Mouse (Mus musculus): ENCODE measurements around the gene Unc50. TPM values are rescaled to one million over a fixed set of nuclear protein-coding genes. Genes with fewer than 3 reads are reported as not detected.
A peak's percentile ranks its signal among the peaks of the same experiment; 100 is the strongest.

The Unc50 gene
- polyA plus RNA-seq, 1 experiment = 33.1 TPM

DNA sequence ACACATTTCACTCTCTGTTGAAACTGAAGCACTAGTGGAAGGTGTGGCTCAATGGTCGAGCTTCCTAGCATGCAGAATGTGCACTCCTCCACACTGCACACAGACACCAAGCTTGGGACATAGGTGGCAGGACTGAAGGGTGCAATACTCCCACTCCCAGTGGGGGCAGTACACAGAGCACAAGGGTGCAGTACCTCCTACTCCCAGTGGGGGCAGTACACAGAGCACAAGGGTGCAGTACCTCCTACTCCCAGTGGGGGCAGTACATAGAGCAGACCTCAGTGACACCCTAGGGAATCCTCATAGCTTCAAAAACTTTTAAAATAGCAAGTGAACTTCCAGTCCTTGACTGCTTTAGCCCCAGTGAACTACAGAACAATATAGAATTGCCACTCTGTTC lies 10.5 kb upstream of the Unc50 start:
- H3K36me3 ChIP-seq (ENCODE audit: control insufficient read depth, insufficient read depth) = peaks cover 44% of the 10 kb centered on the region
- peaks cover 13% of the 10 kb centered on the region for H3K79me2 ChIP-seq (ENCODE audit: control insufficient read depth, insufficient read depth)
- TF ChIP-seq MYOD1 (IDR thresholded peaks at IDR 0.05; ENCODE audit: control insufficient read depth in 1 of 3, insufficient read length in 2 of 3, low read depth in 2 of 3) (no peak), MAX (IDR thresholded peaks at IDR 0.05; ENCODE audit: low read depth) (no peak), E2F4 (IDR thresholded peaks at IDR 0.05; ENCODE audit: insufficient read depth) (no peak), TCF3 (IDR thresholded peaks at IDR 0.05; ENCODE audit: insufficient read length, low read depth) (no peak), CEBPB (IDR thresholded peaks at IDR 0.05; ENCODE audit: insufficient read depth, poor library complexity, severe bottlenecking) (no peak), POLR2A (IDR thresholded peaks at IDR 0.05; ENCODE audit: insufficient read length, low read depth) (no peak), TCF12 (IDR thresholded peaks at IDR 0.05; ENCODE audit: insufficient read depth, poor library complexity, severe bottlenecking) (no peak), SRF (IDR thresholded peaks at IDR 0.05; ENCODE audit: control insufficient read depth, insufficient read length, low read depth) (no peak), REST (IDR thresholded peaks at IDR 0.05; ENCODE audit: insufficient read depth, insufficient read length) (no peak)
- H3K4me2 ChIP-seq (ENCODE audit: low read depth) = no peak overlapping the region
- no peak overlapping the region for H3K4me3 ChIP-seq
- no peak overlapping the region for H3ac ChIP-seq (ENCODE audit: control insufficient read depth, insufficient read length)
- H3K27me3 ChIP-seq (ENCODE audit: control insufficient read depth, insufficient read depth, insufficient read length) = no peaks in the 10 kb centered on the region

GRCm38 (mm10) chr1:37427144-37427875 lies 2.6 kb upstream of the Unc50 start:
- no peak for TF ChIP-seq MAX (IDR thresholded peaks at IDR 0.05; ENCODE audit: low read depth)
- no peak for TF ChIP-seq MYOG (IDR thresholded peaks at IDR 0.05; ENCODE audit: control insufficient read depth in 1 of 3, insufficient read depth in 1 of 3, insufficient read length in 2 of 3, low read depth in 2 of 3)
- TF ChIP-seq CEBPB (IDR thresholded peaks at IDR 0.05; ENCODE audit: insufficient read depth, poor library complexity, severe bottlenecking) = no peak
- no peak for TF ChIP-seq E2F4 (IDR thresholded peaks at IDR 0.05; ENCODE audit: insufficient read depth)
- no peak for TF ChIP-seq TCF12 (IDR thresholded peaks at IDR 0.05; ENCODE audit: insufficient read depth, poor library complexity, severe bottlenecking)
- TF ChIP-seq POLR2AphosphoS2 (IDR thresholded peaks at IDR 0.05; ENCODE audit: insufficient read length, low read depth) = no peak
- TF ChIP-seq MYOD1 (IDR thresholded peaks at IDR 0.05; ENCODE audit: control insufficient read depth in 1 of 3, insufficient read length in 2 of 3, low read depth in 2 of 3) = no peak
- TF ChIP-seq TCF3 (IDR thresholded peaks at IDR 0.05; ENCODE audit: insufficient read length, low read depth) = no peak
- peaks cover 53% of the 10 kb centered on the region for H3K79me2 ChIP-seq (ENCODE audit: control insufficient read depth, insufficient read depth)
- H3K36me3 ChIP-seq (ENCODE audit: control insufficient read depth, insufficient read depth) = peaks cover 18% of the 10 kb centered on the region
- H3K27me3 ChIP-seq (ENCODE audit: control insufficient read depth, insufficient read depth, insufficient read length) = no peaks in the 10 kb centered on the region
- no peak overlapping the region for H3K4me3 ChIP-seq
- H3ac ChIP-seq (ENCODE audit: control insufficient read depth, insufficient read length) = no peak overlapping the region
- H3K4me2 ChIP-seq (ENCODE audit: low read depth) = no peak overlapping the region

GRCm38 (mm10) chr1:37428911-37429310 lies 1.0 kb upstream of the Unc50 start:
- Histone ChIP-seq H3K79me2 (ENCODE audit: control insufficient read depth, insufficient read depth) (peaks cover 50% of the 10 kb centered on the region), H3ac (ENCODE audit: control insufficient read depth, insufficient read length) (peak overlapping the region; percentile 70), H3K4me3 (peak overlapping the region; percentile 84), H3K27me3 (ENCODE audit: control insufficient read depth, insufficient read depth, insufficient read length) (no peaks in the 10 kb centered on the region), H3K36me3 (ENCODE audit: control insufficient read depth, insufficient read depth) (peaks cover 19% of the 10 kb centered on the region), H3K4me2 (ENCODE audit: low read depth) (peak overlapping the region; percentile 86)
- no peak for TF ChIP-seq REST (IDR thresholded peaks at IDR 0.05; ENCODE audit: insufficient read depth, insufficient read length)
- TF ChIP-seq MYOD1 (IDR thresholded peaks at IDR 0.05; ENCODE audit: control insufficient read depth in 1 of 3, insufficient read length in 2 of 3, low read depth in 2 of 3) = no peak
- TF ChIP-seq SRF (IDR thresholded peaks at IDR 0.05; ENCODE audit: control insufficient read depth, insufficient read length, low read depth) = no peak

DNA sequence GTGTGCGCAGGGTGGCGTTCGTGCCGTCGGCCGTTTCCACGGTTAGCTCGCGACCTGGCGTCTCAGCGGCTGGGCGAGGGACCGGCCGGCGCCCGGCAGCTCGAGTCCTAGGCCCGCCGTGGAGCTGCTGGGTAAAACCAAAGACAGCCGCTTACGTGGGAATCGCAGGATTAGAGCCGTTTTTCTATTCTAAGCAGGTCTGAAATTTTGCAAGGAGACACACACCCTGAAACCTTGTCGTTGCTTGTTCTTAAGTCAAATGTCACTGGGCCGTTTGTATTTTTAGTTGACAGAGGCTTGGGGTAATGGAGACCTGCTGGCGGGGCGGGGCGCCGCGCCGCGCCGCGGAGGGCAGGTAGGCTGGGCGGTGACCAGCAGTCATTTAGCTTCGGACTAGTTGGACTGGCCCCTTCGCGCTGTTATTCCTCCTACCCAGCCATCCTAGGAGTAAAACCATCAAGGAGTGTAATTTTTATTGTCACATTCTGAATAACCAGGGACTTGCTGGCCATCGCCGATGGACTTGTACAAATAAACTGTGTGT lies 430 bp downstream of the Unc50 start:
- Histone ChIP-seq H3K4me3 (peak overlapping the region; percentile 84), H3K4me2 (ENCODE audit: low read depth) (peak overlapping the region; percentile 94), H3K36me3 (ENCODE audit: control insufficient read depth, insufficient read depth) (peaks cover 12% of the 10 kb centered on the region), H3K27me3 (ENCODE audit: control insufficient read depth, insufficient read depth, insufficient read length) (no peaks in the 10 kb centered on the region), H3ac (ENCODE audit: control insufficient read depth, insufficient read length) (peak overlapping the region; percentile 70), H3K79me2 (ENCODE audit: control insufficient read depth, insufficient read depth) (peaks cover 45% of the 10 kb centered on the region)
- no peak for TF ChIP-seq POLR2A (IDR thresholded peaks at IDR 0.05; ENCODE audit: insufficient read length, low read depth)
- TF ChIP-seq USF1 (IDR thresholded peaks at IDR 0.05; ENCODE audit: low read depth) = no peak
- no peak for TF ChIP-seq MYOG (IDR thresholded peaks at IDR 0.05; ENCODE audit: control insufficient read depth in 1 of 3, insufficient read depth in 1 of 3, insufficient read length in 2 of 3, low read depth in 2 of 3)
- TF ChIP-seq MAX (IDR thresholded peaks at IDR 0.05; ENCODE audit: low read depth) = no peak
- no peak for TF ChIP-seq SRF (IDR thresholded peaks at IDR 0.05; ENCODE audit: control insufficient read depth, insufficient read length, low read depth)
- TF ChIP-seq REST (IDR thresholded peaks at IDR 0.05; ENCODE audit: insufficient read depth, insufficient read length) = no peak
- TF ChIP-seq TCF12 (IDR thresholded peaks at IDR 0.05; ENCODE audit: insufficient read depth, poor library complexity, severe bottlenecking) = no peak
- TF ChIP-seq CEBPB (IDR thresholded peaks at IDR 0.05; ENCODE audit: insufficient read depth, poor library complexity, severe bottlenecking) = no peak
- no peak for TF ChIP-seq MYOD1 (IDR thresholded peaks at IDR 0.05; ENCODE audit: control insufficient read depth in 1 of 3, insufficient read length in 2 of 3, low read depth in 2 of 3)
- TF ChIP-seq TCF3 (IDR thresholded peaks at IDR 0.05; ENCODE audit: insufficient read length, low read depth) = no peak
- no peak for TF ChIP-seq E2F4 (IDR thresholded peaks at IDR 0.05; ENCODE audit: insufficient read depth)
- no peak for TF ChIP-seq POLR2AphosphoS2 (IDR thresholded peaks at IDR 0.05; ENCODE audit: insufficient read length, low read depth)

DNA sequence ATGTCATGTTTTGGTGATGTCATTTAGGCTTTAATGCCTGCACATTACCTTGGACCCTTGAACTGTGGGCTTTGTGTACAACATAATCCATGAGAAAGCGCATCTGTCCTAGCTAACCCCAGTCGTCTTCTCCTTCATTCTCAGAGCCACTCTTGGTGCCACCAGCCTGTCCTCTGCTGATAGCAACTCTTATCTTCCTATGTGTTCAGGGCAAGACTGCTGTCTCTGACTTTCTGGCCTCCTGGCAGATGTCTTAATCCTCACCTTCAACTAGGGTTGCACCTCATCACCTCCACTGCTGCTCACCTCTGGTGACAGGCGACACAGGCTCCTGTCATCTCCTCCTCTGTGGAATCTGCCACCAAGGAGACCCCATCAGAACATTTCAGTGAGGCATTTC lies 6.5 kb downstream of the Unc50 start:
- H3K27me3 ChIP-seq (ENCODE audit: control insufficient read depth, insufficient read depth, insufficient read length) = no peaks in the 10 kb centered on the region
- no peak overlapping the region for H3K4me3 ChIP-seq
- H3K36me3 ChIP-seq (ENCODE audit: control insufficient read depth, insufficient read depth) = peaks cover 36% of the 10 kb centered on the region
- peaks cover 12% of the 10 kb centered on the region for H3K79me2 ChIP-seq (ENCODE audit: control insufficient read depth, insufficient read depth)
- H3K4me2 ChIP-seq (ENCODE audit: low read depth) = no peak overlapping the region
- TF ChIP-seq USF1 (IDR thresholded peaks at IDR 0.05; ENCODE audit: low read depth) = no peak
- TF ChIP-seq POLR2A (IDR thresholded peaks at IDR 0.05; ENCODE audit: insufficient read length, low read depth) = no peak
- TF ChIP-seq SRF (IDR thresholded peaks at IDR 0.05; ENCODE audit: control insufficient read depth, insufficient read length, low read depth) = no peak
- TF ChIP-seq TCF3 (IDR thresholded peaks at IDR 0.05; ENCODE audit: insufficient read length, low read depth) = no peak
- no peak for TF ChIP-seq REST (IDR thresholded peaks at IDR 0.05; ENCODE audit: insufficient read depth, insufficient read length)
- no peak for TF ChIP-seq MYOD1 (IDR thresholded peaks at IDR 0.05; ENCODE audit: control insufficient read depth in 1 of 3, insufficient read length in 2 of 3, low read depth in 2 of 3)
- no peak for TF ChIP-seq MYOG (IDR thresholded peaks at IDR 0.05; ENCODE audit: control insufficient read depth in 1 of 3, insufficient read depth in 1 of 3, insufficient read length in 2 of 3, low read depth in 2 of 3)
- TF ChIP-seq TCF12 (IDR thresholded peaks at IDR 0.05; ENCODE audit: insufficient read depth, poor library complexity, severe bottlenecking) = no peak
- no peak for TF ChIP-seq POLR2AphosphoS2 (IDR thresholded peaks at IDR 0.05; ENCODE audit: insufficient read length, low read depth)
- TF ChIP-seq MAX (IDR thresholded peaks at IDR 0.05; ENCODE audit: low read depth) = no peak
- no peak for TF ChIP-seq E2F4 (IDR thresholded peaks at IDR 0.05; ENCODE audit: insufficient read depth)
- no peak for TF ChIP-seq CEBPB (IDR thresholded peaks at IDR 0.05; ENCODE audit: insufficient read depth, poor library complexity, severe bottlenecking)
- no peak overlapping the region for H3ac ChIP-seq (ENCODE audit: control insufficient read depth, insufficient read length)
